Mouse (Mus musculus) heart, embryonic 14.5 days (tissue): ENCODE results near the gene Ccdc184. TPM values are rescaled to one million over a fixed set of nuclear protein-coding genes. Genes with fewer than 3 reads are reported as not detected.

Experiments
- ATAC-seq: fragments of 200-750 bp; cut with Nextera tagmentation; 2 replicates; pipeline ENCODE4 v1.8.0; 2017; ENCODE audit warnings: low read depth, moderate TSS enrichment; ENCODE audit not compliant: insufficient number of reproducible peaks, insufficient read depth, low FRiP score
- H3K27ac ChIP-seq, 2 experiments: fragments of 200-500 bp in 1 of 2; fragments of 300-500 bp in 1 of 2; sonication (generic) in 1 of 2; replicated peaks in 1 of 2; 2 replicates each; pipeline ENCODE4 v1.5.1; 2012 to 2014; ENCODE audit warnings: low read depth in 2 of 2, low read length in 2 of 2, control low read depth in 1 of 2, mild to moderate bottlenecking in 1 of 2, mixed read lengths in 1 of 2; ENCODE audit not compliant: control insufficient read depth in 1 of 2, insufficient read depth in 1 of 2
- H3K27me3 ChIP-seq: fragments of 300-500 bp; sonication (generic); 2 replicates; pipeline ENCODE4 v1.6.1; 2014; ENCODE audit warnings: mild to moderate bottlenecking, low read length, control low read depth; ENCODE audit not compliant: control insufficient read depth, insufficient read depth
- H3K36me3 ChIP-seq: fragments of 300-500 bp; sonication (generic); 2 replicates; pipeline ENCODE4 v1.6.1; 2014; ENCODE audit warnings: mild to moderate bottlenecking, control low read depth, low read length, mixed read lengths; ENCODE audit not compliant: control insufficient read depth, insufficient read depth
- H3K4me1 ChIP-seq, 2 experiments: fragments of 200-500 bp in 1 of 2; fragments of 300-500 bp in 1 of 2; sonication (generic) in 1 of 2; 2 replicates each; pipeline ENCODE4 v1.6.1; 2012 to 2014; ENCODE audit warnings: low read length in 2 of 2, control low read depth in 1 of 2, mixed read lengths in 1 of 2; ENCODE audit not compliant: control insufficient read depth in 2 of 2, insufficient read depth in 2 of 2
- H3K4me2 ChIP-seq: fragments of 300-500 bp; sonication (generic); 2 replicates; pipeline ENCODE4 v1.6.1; 2014; ENCODE audit warnings: mild to moderate bottlenecking, low read length
- H3K4me3 ChIP-seq, 2 experiments: fragments of 200-500 bp in 1 of 2; fragments of 300-500 bp in 1 of 2; sonication (generic) in 1 of 2; 2 replicates each; pipeline ENCODE4 v1.5.1; 2012 to 2014; ENCODE audit warnings: low read length in 2 of 2, mild to moderate bottlenecking in 2 of 2, control low read depth in 1 of 2, low read depth in 1 of 2, moderate library complexity in 1 of 2; ENCODE audit not compliant: control insufficient read depth in 1 of 2, insufficient read depth in 1 of 2
- H3K9ac ChIP-seq: fragments of 300-500 bp; sonication (generic); 2 replicates; pipeline ENCODE4 v1.6.1; 2014; ENCODE audit warnings: mild to moderate bottlenecking, low read length
- H3K9me3 ChIP-seq: fragments of 300-500 bp; sonication (generic); 2 replicates; pipeline ENCODE4 v1.6.1; 2016; ENCODE audit warnings: low read length, control low read depth; ENCODE audit not compliant: control insufficient read depth
- whole genome bisulfite sequencing: fragments of 180-500 bp; shearing (Covaris S2); extraction: QIAGEN DNeasy Blood & Tissue Kit; methylation state at CpG from one replicate; pipeline ENCODE4 v1.1.7; 2014; 5-methylcytosine and 5-hydroxymethylcytosine counted together
- polyA plus RNA-seq: library from polyadenylated mRNA; unstranded; fragments of >200 nt; fragmentation: Nextera tagmentation; extraction: Ambion mirVana; gene quantifications from 2 replicates; pipeline ENCODE4 v1.2.1, GENCODE M21; 2014

Ccdc184 gene
- 1.1 and 1.3 TPM in 2 replicates for polyA plus RNA-seq

GRCm38 (mm10) chr15:98166963-98167644 is at the start of gene Ccdc184:
Gene Ccdc184 (plus strand): TSS chr15:98167158.
- Histone ChIP-seq H3K27me3 (peaks cover 54% of the 10 kb centered on the region), H3K4me3 (peak within 1 kb of the TSS; percentile 48 to 51), H3K4me1 (peaks cover 4 to 14% of the 10 kb centered on the region in 2 experiments), H3K9ac (peak within 1 kb of the TSS; percentile 52), H3K4me2 (peak within 1 kb of the TSS; percentile 92), H3K27ac (no peak within 1 kb of the TSS), H3K36me3 (no peaks in the 10 kb centered on the region), H3K9me3 (no peaks in the 10 kb centered on the region)
- WGBS, result 4% methylated on average over 16 of the region's 18 CpGs
- no peak for ATAC-seq

GRCm38 (mm10) chr15:98119363-98119762 is 47.6 kb upstream of the Ccdc184 start:
- Histone ChIP-seq H3K9ac (no peak overlapping the region), H3K36me3 (peaks cover 84% of the 10 kb centered on the region), H3K9me3 (no peaks in the 10 kb centered on the region), H3K27ac (no peak overlapping the region), H3K4me2 (no peak overlapping the region), H3K4me3 (no peak overlapping the region), H3K27me3 (no peaks in the 10 kb centered on the region), H3K4me1 (peaks cover 2 to 14% of the 10 kb centered on the region in 2 experiments; a peak in 2 of 4 replicates)
- ATAC-seq, result no peak
- 86% methylated on average over 12 of the region's 12 CpGs for WGBS

GRCm38 (mm10) chr15:98120831-98121230 is 46.1 kb upstream of the Ccdc184 start:
- H3K4me3 ChIP-seq, result no peak overlapping the region
- peaks cover 90% of the 10 kb centered on the region for H3K36me3 ChIP-seq
- WGBS, result 90% methylated on average over 20 of the region's 20 CpGs
- H3K9me3 ChIP-seq, result no peaks in the 10 kb centered on the region
- H3K9ac ChIP-seq, result no peak overlapping the region
- H3K27ac ChIP-seq, result no peak overlapping the region
- H3K4me2 ChIP-seq, result no peak overlapping the region
- no peak for ATAC-seq
- 0 out of 4 replicates have a peak, but pooled peaks cover 0 to 3% of the 10 kb centered on the region in 2 experiments for H3K4me1 ChIP-seq
- no peaks in the 10 kb centered on the region for H3K27me3 ChIP-seq

GRCm38 (mm10) chr15:98131001-98131400 is 36.0 kb upstream of the Ccdc184 start:
- Histone ChIP-seq H3K4me3 (no peak overlapping the region), H3K9ac (no peak overlapping the region), H3K9me3 (no peaks in the 10 kb centered on the region), H3K4me2 (no peak overlapping the region), H3K27me3 (no peaks in the 10 kb centered on the region), H3K36me3 (peaks cover 100% of the 10 kb centered on the region), H3K27ac (no peak overlapping the region), H3K4me1 (no peaks in the 10 kb centered on the region)
- 79% methylated on average over 4 of the region's 4 CpGs for WGBS
- ATAC-seq, result no peak

- Histone ChIP-seq H3K4me2 (no peak overlapping the region), H3K27me3 (no peaks in the 10 kb centered on the region), H3K27ac (no peak overlapping the region), H3K9me3 (no peaks in the 10 kb centered on the region), H3K4me3 (no peak overlapping the region), H3K9ac (no peak overlapping the region), H3K4me1 (no peaks in the 10 kb centered on the region), H3K36me3 (peaks cover 100% of the 10 kb centered on the region)
- WGBS, result 83% methylated on average over 7 of the region's 7 CpGs
- ATAC-seq, result no peak
These were observed 35.5 kb upstream of the Ccdc184 start for GRCm38 (mm10) chr15:98131451-98131850.

GRCm38 (mm10) chr15:98131942-98132655 is 34.9 kb upstream of the Ccdc184 start:
- H3K27me3 ChIP-seq, result no peaks in the 10 kb centered on the region
- no peaks in the 10 kb centered on the region for H3K4me1 ChIP-seq
- ATAC-seq, result no peak
- H3K4me2 ChIP-seq, result no peak overlapping the region
- WGBS, result 78% methylated on average over 15 of the region's 15 CpGs
- H3K9me3 ChIP-seq, result no peaks in the 10 kb centered on the region
- no peak overlapping the region for H3K27ac ChIP-seq
- no peak overlapping the region for H3K9ac ChIP-seq
- peaks cover 100% of the 10 kb centered on the region for H3K36me3 ChIP-seq
- no peak overlapping the region for H3K4me3 ChIP-seq

- Histone ChIP-seq H3K27me3 (no peaks in the 10 kb centered on the region), H3K4me1 (no peaks in the 10 kb centered on the region), H3K36me3 (peaks cover 98% of the 10 kb centered on the region), H3K4me3 (no peak overlapping the region), H3K27ac (no peak overlapping the region), H3K9ac (no peak overlapping the region), H3K4me2 (no peak overlapping the region), H3K9me3 (no peaks in the 10 kb centered on the region)
- no peak for ATAC-seq
- WGBS, result 92% methylated on average over 3 of the region's 3 CpGs
These were observed 33.5 kb upstream of the Ccdc184 start for GRCm38 (mm10) chr15:98133471-98133870.
